Mouse (Mus musculus) inflammation-experienced regulatory T-cells, adult 6 months (primary cell): ENCODE results near the gene Nat8f2. TPM values are rescaled to one million over a fixed set of nuclear protein-coding genes. Genes with fewer than 3 reads are reported as not detected.

Source experiments
- ATAC-seq: one replicate; pipeline ENCODE4 v1.8.0; 2017
- polyA plus RNA-seq, 3 experiments: library from polyadenylated mRNA; unstranded; fragments of 100-300 nt; shearing (Covaris generic); gene quantifications; one replicate each; pipeline ENCODE4 v1.2.1; 2017

Gene Nat8f2
- polyA plus RNA-seq, 3 experiments from 2014 or later: 0.40 TPM; not detected in 2

DNA sequence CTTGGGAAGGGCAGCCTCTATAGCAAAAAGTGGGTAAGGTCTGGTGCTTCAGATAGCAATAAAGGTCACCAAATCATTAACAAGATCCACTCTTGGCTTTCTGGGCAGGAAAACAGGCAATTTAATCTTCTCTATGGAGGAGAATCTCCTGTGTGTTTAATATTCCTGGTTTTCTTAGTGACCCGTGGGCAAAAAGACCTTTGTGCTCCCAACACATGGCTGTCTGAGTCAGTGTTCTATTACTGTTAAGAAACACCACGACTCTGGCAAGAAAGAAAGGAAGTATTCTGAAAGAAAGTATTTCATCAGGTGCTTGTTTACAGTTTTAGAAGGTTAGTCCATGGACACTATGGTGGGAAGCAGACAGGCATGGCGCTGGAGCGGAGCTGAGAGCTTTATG, 46.7 kb downstream of the Nat8f2 start:
- no peak for ATAC-seq

DNA sequence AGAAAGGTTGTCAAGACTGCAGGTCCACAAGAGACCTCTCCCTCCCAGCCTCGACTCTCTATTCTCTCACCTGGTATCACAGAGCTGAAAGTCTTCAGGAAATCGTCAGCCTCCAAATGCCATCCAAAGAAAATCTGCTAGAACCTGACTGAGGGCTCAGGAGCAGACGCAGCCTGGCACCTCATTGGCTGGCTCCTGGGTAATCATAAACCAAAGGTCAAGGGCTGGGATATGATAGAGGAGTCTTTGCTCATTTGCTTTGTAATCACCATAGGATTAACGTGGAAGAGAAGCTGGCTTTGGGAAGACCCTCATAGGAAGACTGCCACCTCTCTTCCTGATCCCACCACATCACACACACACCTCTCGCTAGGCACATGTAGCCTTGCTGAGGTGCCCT, 48.1 kb downstream of the Nat8f2 start, which contains the start of the genes Nat8f6 and Nat8f5:
Gene Nat8f6 (minus strand): TSS at position 118 of the 400 bp plus-strand sequence.
Gene Nat8f5 (minus strand): TSS at position 136 of the 400 bp plus-strand sequence.
- no peak for ATAC-seq

GRCm38 (mm10) chr6:85818338-85818737, 50.6 kb downstream of the Nat8f2 start:
- no peak for ATAC-seq

Other genes with a start within 250 kb of the Nat8f2 start
- not detected for gene Nat8f7, start 156.0 kb downstream of the Nat8f2 start, polyA plus RNA-seq
- gene Nat8f3, start 103.4 kb downstream of the Nat8f2 start, polyA plus RNA-seq: under 1 TPM in 1 of 3 experiments, not detected in 2; 0.45 TPM
- not detected for gene Nat8f6, start 48.2 kb downstream of the Nat8f2 start, polyA plus RNA-seq
- gene Nat8f5, start 48.2 kb downstream of the Nat8f2 start, polyA plus RNA-seq: not detected
- gene Nat8, start 37.1 kb downstream of the Nat8f2 start, polyA plus RNA-seq: not detected
- gene Nat8f4, start 35.7 kb upstream of the Nat8f2 start, polyA plus RNA-seq: 1 to 10 TPM; 5.8 to 8.6 (median 6.7) TPM
- 10 to 100 TPM; 40.0 to 61.3 (median 50.0) TPM for gene Tprkb, start 42.7 kb upstream of the Nat8f2 start, polyA plus RNA-seq
- gene Nat8f1, start 46.5 kb upstream of the Nat8f2 start, polyA plus RNA-seq: 10 to 100 TPM in 1 of 3 experiments, 1 to 10 TPM in 2; 6.1 to 10.5 (median 9.5) TPM
- gene Dusp11, start 92.5 kb upstream of the Nat8f2 start, polyA plus RNA-seq: 100 to 1,000 TPM; 177 to 212 (median 182) TPM
- not detected for gene Figla, start 147.0 kb upstream of the Nat8f2 start, polyA plus RNA-seq
- gene Add2, start 159.5 kb upstream of the Nat8f2 start, polyA plus RNA-seq: not detected